Mouse (Mus musculus) ES-E14 (cell line): ENCODE results near the gene Cwc15.

Experiments
- HCFC1 ChIP-seq: IDR thresholded peaks from 2 replicates; pipeline ENCODE4 v1.6.1; 2012; ENCODE audit warnings: low read length, inconsistent platforms, borderline replicate concordance; ENCODE audit not compliant: insufficient read depth
- ZC3H11A ChIP-seq: IDR thresholded peaks from 2 replicates; pipeline ENCODE4 v1.6.1; 2012; ENCODE audit warnings: low read depth, mild to moderate bottlenecking, inconsistent platforms, low read length, borderline replicate concordance
- ZNF384 ChIP-seq: IDR thresholded peaks from 2 replicates; pipeline ENCODE4 v1.6.1; 2012; ENCODE audit warnings: low read depth, low read length, inconsistent platforms

DNA sequence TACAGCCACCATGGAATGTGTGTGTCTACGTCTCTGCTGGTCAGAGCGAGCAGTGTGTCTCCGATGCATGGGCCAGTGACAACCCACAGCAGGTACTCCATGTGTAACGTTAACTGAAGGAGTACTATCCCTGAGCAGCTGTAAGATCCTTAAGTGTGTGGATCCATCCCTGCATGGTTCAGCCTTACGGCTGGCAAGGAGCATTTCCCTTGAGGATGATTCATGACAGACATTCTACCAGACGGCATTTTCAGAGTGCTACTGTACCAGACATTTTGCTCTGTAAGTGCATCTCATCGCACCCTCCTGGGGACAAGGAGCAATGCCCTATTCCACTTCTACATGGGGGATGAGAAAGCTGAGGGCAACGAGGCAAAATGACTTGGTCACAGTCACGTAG lies 59.6 kb downstream of the Cwc15 start:
- TF ChIP-seq ZNF384 (no peak), HCFC1 (no peak), ZC3H11A (no peak)
